Mouse (Mus musculus) limb, embryonic 11.5 days (tissue): ENCODE results near the gene Jmjd4. TPM values are rescaled to one million over a fixed set of nuclear protein-coding genes. Genes with fewer than 3 reads are reported as not detected.
A peak's percentile ranks its signal among the peaks of the same experiment; 100 is the strongest.

ENCODE experiments used
- ATAC-seq: fragments of 200-750 bp; cut with Nextera tagmentation; 2 replicates; pipeline ENCODE4 v1.8.0; 2017; ENCODE audit warnings: low read depth; ENCODE audit not compliant: insufficient number of reproducible peaks, low FRiP score, low TSS enrichment
- DNase-seq: peaks from one replicate; pipeline ENCODE4 v3.0.0-alpha.2; 2015; ENCODE audit warnings: low spot score
- H3K27ac ChIP-seq: fragments of 300-500 bp; sonication (generic); replicated peaks from 2 replicates; pipeline ENCODE4 v1.5.1; 2014; ENCODE audit warnings: low read depth, mild to moderate bottlenecking, low read length
- H3K27me3 ChIP-seq: fragments of 300-500 bp; sonication (generic); 2 replicates; pipeline ENCODE4 v1.6.1; 2014; ENCODE audit warnings: mild to moderate bottlenecking, low read length, mixed read lengths; ENCODE audit not compliant: control insufficient read depth, insufficient read depth
- H3K36me3 ChIP-seq: fragments of 300-500 bp; sonication (generic); 2 replicates; pipeline ENCODE4 v1.6.1; 2014; ENCODE audit warnings: mild to moderate bottlenecking, low read length, moderate library complexity, mixed read lengths; ENCODE audit not compliant: control insufficient read depth, insufficient read depth
- H3K4me1 ChIP-seq: fragments of 300-500 bp; sonication (generic); 2 replicates; pipeline ENCODE4 v1.6.1; 2014; ENCODE audit warnings: low read length, mixed read lengths; ENCODE audit not compliant: control insufficient read depth, insufficient read depth
- H3K4me2 ChIP-seq: fragments of 300-500 bp; sonication (generic); 2 replicates; pipeline ENCODE4 v1.6.1; 2014; ENCODE audit warnings: low read depth, mild to moderate bottlenecking, moderate library complexity; ENCODE audit not compliant: severe bottlenecking
- H3K4me3 ChIP-seq: fragments of 300-500 bp; sonication (generic); 2 replicates; pipeline ENCODE4 v1.5.1; 2014; ENCODE audit warnings: low read depth, low read length
- H3K9ac ChIP-seq: fragments of 300-500 bp; sonication (generic); 2 replicates; pipeline ENCODE4 v1.6.1; 2014; ENCODE audit warnings: mild to moderate bottlenecking, low read length
- H3K9me3 ChIP-seq: fragments of 300-500 bp; sonication (generic); 2 replicates; pipeline ENCODE4 v1.6.1; 2016; ENCODE audit warnings: low read length; ENCODE audit not compliant: control insufficient read depth
- WGBS: fragments of 180-500 bp; shearing (Covaris S2); extraction: QIAGEN DNeasy Blood & Tissue Kit; methylation state at CpG from one replicate; pipeline ENCODE4 v1.1.7; 2014; 5-methylcytosine and 5-hydroxymethylcytosine counted together
- polyA plus RNA-seq: library from polyadenylated mRNA; unstranded; fragments of >200 nt; fragmentation: Nextera tagmentation; extraction: Ambion mirVana; gene quantifications from 2 replicates; pipeline ENCODE4 v1.2.1, GENCODE M21; 2014

Jmjd4 gene
- polyA plus RNA-seq, 1 experiment from 2014 or later: 19.1 TPM

DNA sequence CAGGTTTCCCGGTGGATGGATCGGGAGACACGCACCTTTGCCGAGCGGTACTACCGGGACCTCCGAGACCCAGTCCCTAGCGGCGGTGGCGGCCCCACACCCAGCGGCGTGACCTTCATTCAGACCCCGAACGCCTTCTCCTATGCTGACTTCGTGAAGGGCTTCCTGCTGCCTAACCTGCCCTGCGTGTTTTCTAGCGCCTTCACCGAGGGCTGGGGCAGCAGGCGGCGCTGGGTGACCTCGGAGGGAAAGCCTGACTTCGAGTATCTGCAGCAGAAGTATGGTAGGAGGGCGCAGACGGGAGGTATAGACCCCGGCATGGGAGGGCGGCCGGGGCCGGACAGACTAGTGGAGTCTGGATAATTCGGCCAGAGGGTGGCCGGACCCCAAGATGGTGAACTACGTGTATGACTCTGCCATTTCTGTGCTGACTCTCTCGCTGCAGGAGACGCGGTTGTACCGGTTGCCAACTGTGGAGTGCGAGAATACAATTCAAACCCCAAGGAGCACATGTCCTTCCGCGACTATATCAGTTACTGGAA, 456 bp downstream of the Jmjd4 start:
- H3K4me1 ChIP-seq: peaks cover 8% of the 10 kb centered on the region
- peak overlapping the region; percentile 78 for H3K9ac ChIP-seq
- no peak for DNase-seq

DNA sequence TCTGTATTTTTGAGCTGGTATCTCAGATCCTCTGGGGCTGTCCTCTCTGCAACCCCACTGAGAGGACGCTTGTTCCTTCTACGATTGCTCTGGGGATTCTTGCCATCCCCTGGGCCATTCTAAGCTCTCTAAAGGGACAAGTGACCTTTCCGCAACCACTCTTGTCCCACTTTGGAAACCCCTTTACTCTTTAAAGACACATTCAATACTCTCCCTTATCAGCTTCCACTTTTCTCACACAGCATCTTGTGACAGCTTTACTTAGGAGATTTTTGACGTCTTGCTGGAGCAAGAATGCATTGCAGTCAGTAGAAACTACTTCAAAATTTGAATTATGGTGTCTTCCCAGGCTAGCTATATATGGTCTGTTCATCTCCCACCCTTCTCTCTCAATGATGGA, 1.2 kb downstream of the Jmjd4 start, which contains the start of gene Snap47:
Snap47 (minus strand) TSS at position 101 of the 400 bp plus-strand sequence.
- DNase-seq: no peak

More for the DNA sequence above, 456 bp downstream of the Jmjd4 start:
- 1% methylated on average over 38 of the region's 38 CpGs for WGBS
- Histone ChIP-seq H3K4me2 (peak overlapping the region; percentile 88), H3K27ac (peak overlapping the region; percentile 56), H3K4me3 (peak overlapping the region; percentile 84), H3K9me3 (no peaks in the 10 kb centered on the region), H3K27me3 (no peaks in the 10 kb centered on the region), H3K36me3 (peaks cover 10% of the 10 kb centered on the region; the same call in 1 of the 2 replicates)
- ATAC-seq: peak; percentile 76

DNA sequence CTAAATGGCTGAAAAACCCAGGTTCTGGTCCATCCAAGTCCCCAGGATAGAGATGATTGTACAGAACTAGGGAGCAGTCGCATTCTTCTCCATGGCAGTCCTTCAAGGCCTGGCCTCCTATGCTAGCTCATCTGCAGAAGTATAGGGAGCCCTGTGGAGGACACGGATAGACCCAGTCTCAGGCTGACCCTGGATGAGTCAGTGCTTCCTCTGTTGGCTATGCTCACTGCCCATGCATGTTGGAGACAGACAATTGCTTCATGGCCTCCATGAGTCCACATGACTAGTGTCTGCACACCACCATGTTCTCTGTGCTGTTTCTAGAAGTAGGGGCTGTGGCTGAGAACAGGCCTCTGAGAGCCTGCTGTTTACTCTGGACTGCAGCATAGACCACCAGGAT, 6.5 kb downstream of the Jmjd4 start:
- no peak for DNase-seq
- no peak for ATAC-seq
- Histone ChIP-seq H3K36me3 (peaks cover 22% of the 10 kb centered on the region), H3K9me3 (no peaks in the 10 kb centered on the region), H3K4me1 (no peaks in the 10 kb centered on the region; the same call in 1 of the 2 replicates), H3K9ac (no peak overlapping the region), H3K4me2 (no peak overlapping the region), H3K27ac (no peak overlapping the region), H3K4me3 (no peak overlapping the region), H3K27me3 (no peaks in the 10 kb centered on the region)
- 88% methylated on average over 2 of the region's 2 CpGs for WGBS

More for the DNA sequence above, 1.2 kb downstream of the Jmjd4 start, which contains the start of gene Snap47:
- peak within 1 kb of the TSS; percentile 56 for H3K27ac ChIP-seq
- H3K36me3 ChIP-seq: peaks cover 15% of the 10 kb centered on the region; the same call in 1 of the 2 replicates
- WGBS: 77% methylated on average over 4 of the region's 4 CpGs
- peak within 1 kb of the TSS; percentile 88 for H3K4me2 ChIP-seq
- no peaks in the 10 kb centered on the region for H3K9me3 ChIP-seq
- no peak for ATAC-seq
- H3K4me3 ChIP-seq: peak within 1 kb of the TSS; percentile 84
- H3K4me1 ChIP-seq: peaks cover 8% of the 10 kb centered on the region
- H3K9ac ChIP-seq: peak within 1 kb of the TSS; percentile 78
- no peaks in the 10 kb centered on the region for H3K27me3 ChIP-seq

DNA sequence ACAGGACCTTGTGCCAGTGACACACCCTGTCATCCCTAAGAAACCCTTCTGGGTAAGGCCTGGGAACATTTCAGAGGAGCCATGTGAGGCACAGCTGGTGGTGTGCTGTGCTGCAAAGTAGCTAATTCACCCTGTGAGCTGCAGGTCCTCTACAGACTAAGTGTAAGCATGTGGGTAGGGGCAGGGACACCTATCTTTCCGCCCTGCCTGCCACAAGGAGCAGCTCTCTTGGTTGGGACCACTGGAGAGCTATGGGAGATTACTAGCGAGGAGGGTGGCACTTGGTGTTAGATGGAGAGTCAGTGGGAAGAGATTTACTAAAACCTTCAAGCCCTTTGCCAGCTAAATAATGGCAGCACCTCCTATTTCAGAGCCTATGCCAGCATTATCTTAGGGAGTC, 7.0 kb downstream of the Jmjd4 start:
- Histone ChIP-seq H3K9me3 (no peaks in the 10 kb centered on the region), H3K9ac (no peak overlapping the region), H3K27ac (no peak overlapping the region), H3K4me2 (no peak overlapping the region), H3K4me3 (no peak overlapping the region), H3K36me3 (peaks cover 22% of the 10 kb centered on the region), H3K27me3 (no peaks in the 10 kb centered on the region), H3K4me1 (no peaks in the 10 kb centered on the region)
- ATAC-seq: no peak
- 93% methylated on average over 2 of the region's 2 CpGs for WGBS
- no peak for DNase-seq

DNA sequence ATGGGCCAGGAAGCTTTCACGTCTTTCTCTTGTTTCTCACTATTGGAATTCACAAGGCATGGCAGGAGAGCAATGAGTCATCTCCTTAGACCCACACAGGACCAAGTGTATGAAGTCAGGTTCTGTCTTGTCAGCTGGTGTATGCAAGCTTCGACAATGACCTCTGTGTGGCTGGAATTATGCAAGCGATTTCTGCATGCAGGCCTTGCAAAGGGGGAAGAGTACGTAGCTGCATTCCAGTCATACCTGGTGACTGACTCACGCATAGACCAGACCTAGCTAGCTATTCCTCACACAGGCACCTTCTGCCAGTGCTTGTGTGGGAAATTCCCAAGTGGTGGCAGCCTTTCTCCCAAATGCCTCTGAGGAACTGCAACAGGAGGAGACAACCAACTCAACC, 9.1 kb downstream of the Jmjd4 start:
- DNase-seq (peak; percentile 28), ATAC-seq (no peak)
- Histone ChIP-seq H3K4me1 (no peaks in the 10 kb centered on the region), H3K9ac (no peak overlapping the region), H3K9me3 (peaks cover 10% of the 10 kb centered on the region), H3K4me2 (no peak overlapping the region), H3K27ac (no peak overlapping the region), H3K27me3 (no peaks in the 10 kb centered on the region), H3K4me3 (no peak overlapping the region), H3K36me3 (peaks cover 34% of the 10 kb centered on the region)
- 53% methylated on average over 5 of the region's 5 CpGs for WGBS

DNA sequence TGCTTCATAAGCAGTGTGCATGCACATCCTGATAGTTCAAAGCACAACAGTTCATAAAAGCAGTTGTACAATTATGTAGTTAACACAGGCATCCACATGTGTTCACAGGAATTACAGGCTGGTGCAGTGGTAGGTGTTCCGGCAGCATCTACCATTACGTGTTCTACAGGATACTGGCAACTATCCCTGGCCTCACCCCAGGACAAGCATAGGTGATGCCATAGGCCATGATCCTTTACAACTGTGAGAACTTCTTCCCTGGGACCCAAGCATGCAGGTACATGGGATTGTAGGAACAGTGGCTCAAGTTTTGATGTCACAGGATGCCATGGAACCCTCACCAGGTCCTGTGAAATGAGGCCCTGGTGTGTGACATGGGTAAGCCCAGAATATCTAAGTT, 10.6 kb downstream of the Jmjd4 start:
- Histone ChIP-seq H3K36me3 (peaks cover 26% of the 10 kb centered on the region), H3K9ac (no peak overlapping the region), H3K9me3 (peaks cover 10% of the 10 kb centered on the region), H3K27me3 (no peaks in the 10 kb centered on the region), H3K4me1 (no peaks in the 10 kb centered on the region), H3K4me3 (no peak overlapping the region), H3K27ac (no peak overlapping the region), H3K4me2 (no peak overlapping the region)
- ATAC-seq (no peak), DNase-seq (no peak)
- whole genome bisulfite sequencing: 94% methylated on average over 2 of the region's 2 CpGs

DNA sequence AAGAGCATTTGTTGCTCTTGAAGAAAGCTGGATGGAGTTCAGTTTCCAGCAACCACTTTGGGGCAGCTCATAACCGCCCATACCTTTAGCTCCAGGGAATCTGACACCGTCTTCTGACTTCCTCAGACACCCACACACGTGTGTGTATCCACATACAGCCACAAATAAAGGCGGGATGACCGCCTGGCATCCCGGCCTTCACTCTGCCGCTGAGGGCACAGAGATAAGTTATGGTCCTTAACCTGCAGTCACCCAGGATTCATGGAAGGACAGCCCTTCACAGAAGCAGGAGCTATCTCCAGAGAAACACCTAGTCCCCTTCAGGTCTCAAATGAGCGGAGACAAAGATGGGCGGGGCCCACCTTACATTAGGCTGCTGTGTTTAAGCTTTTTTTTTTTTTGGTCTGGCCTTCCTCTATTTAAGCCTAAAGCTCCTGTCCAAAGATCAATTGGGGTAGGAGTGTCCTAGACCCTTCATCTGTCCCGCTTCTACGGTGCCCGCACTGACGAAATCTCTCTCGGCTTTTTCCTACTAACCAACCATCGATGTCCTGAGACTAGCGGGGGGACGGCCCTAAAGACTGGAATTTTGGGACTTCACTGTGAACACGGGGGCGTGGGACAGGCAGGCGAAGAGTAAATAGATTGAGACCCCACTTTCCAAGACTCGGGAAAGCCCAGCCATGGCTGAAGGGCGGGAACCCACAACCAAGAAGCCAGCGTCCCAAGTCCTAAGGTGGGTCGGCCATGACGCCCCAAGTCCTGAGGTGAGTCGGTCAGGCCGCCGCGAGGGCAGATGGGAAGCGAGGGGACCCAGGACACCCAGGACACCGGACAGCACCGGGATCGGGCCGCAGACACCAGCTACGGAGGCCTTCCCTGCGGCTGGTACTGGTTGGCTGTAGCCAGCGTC, 21.8 kb downstream of the Jmjd4 start:
- H3K36me3 ChIP-seq: no peaks in the 10 kb centered on the region
- ATAC-seq: peak; percentile 78
- no peak overlapping the region for H3K27ac ChIP-seq
- H3K9ac ChIP-seq: peak overlapping the region; percentile 78
- WGBS: 7% methylated on average over 37 of the region's 37 CpGs
- peak overlapping the region; percentile 62 for H3K4me3 ChIP-seq
- H3K27me3 ChIP-seq: no peaks in the 10 kb centered on the region
- no peak for DNase-seq
- H3K9me3 ChIP-seq: no peaks in the 10 kb centered on the region
- 0 out of 2 replicates have a peak, but pooled peaks cover 5% of the 10 kb centered on the region for H3K4me1 ChIP-seq
- peak overlapping the region; percentile 81 for H3K4me2 ChIP-seq

DNA sequence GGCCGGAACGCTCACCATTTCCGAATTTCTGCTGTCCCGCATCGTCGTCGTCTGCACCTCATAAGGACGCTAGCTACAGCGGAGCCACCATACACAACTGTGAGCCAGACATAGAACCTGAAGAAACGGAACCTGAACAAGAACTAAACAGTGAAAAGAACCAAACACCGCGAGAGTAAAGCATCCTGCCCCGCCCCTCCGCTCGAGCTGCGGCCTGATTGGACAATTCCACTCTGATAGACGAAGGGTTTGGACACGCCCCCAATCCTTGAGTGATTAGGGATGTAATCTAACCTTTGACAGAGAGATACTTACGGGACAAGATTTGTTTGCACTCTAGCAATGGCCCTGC, 22.5 kb downstream of the Jmjd4 start, which contains the start of gene Zfp867:
Zfp867 (minus strand) TSS at position 149 of the 352 bp plus-strand sequence.
- Histone ChIP-seq H3K4me3 (peak within 1 kb of the TSS; percentile 62), H3K27me3 (no peaks in the 10 kb centered on the region), H3K9me3 (no peaks in the 10 kb centered on the region), H3K9ac (peak within 1 kb of the TSS; percentile 78), H3K4me1 (0 out of 2 replicates have a peak, but pooled peaks cover 5% of the 10 kb centered on the region), H3K4me2 (peak within 1 kb of the TSS; percentile 81), H3K27ac (no peak within 1 kb of the TSS), H3K36me3 (no peaks in the 10 kb centered on the region)
- ATAC-seq (peak; percentile 79), DNase-seq (peak; percentile 93)
- under 1% methylated on average over 19 of the region's 19 CpGs for WGBS
